Mouse (Mus musculus) MEL (cell line): ENCODE results near the gene Mrpl42. TPM values are rescaled to one million over a fixed set of nuclear protein-coding genes. Genes with fewer than 3 reads are reported as not detected.

Experiments used
- DNase-seq: peaks from one replicate; pipeline ENCODE4 v3.0.0; 2011; ENCODE audit warnings: low read depth, low spot score
- H3K27ac ChIP-seq: 2 replicates; pipeline ENCODE4 v1.5.1; 2012; ENCODE audit warnings: low read depth, mild to moderate bottlenecking, control low read depth, low read length, moderate library complexity; ENCODE audit not compliant: control insufficient read depth
- H3K27me3 ChIP-seq, 2 experiments: fragments of 150-350 bp in 1 of 2; sonication (generic) in 1 of 2; 2 replicates each; pipeline ENCODE4 v1.6.1; 2012; ENCODE audit warnings: low read length in 2 of 2, mild to moderate bottlenecking in 2 of 2, improper control_type of control experiment in 1 of 2, moderate library complexity in 1 of 2; ENCODE audit not compliant: insufficient read depth in 2 of 2, control insufficient read depth in 1 of 2
- H3K36me3 ChIP-seq, 2 experiments: 2 replicates each; pipeline ENCODE4 v1.6.1; 2012 to 2014; ENCODE audit warnings: low read length in 2 of 2, improper control_type of control experiment in 1 of 2, inconsistent platforms in 1 of 2, mild to moderate bottlenecking in 1 of 2; ENCODE audit not compliant: insufficient read depth in 2 of 2, control insufficient read depth in 1 of 2
- H3K4me1 ChIP-seq, 2 experiments: fragments of 150-350 bp in 1 of 2; sonication (generic) in 1 of 2; 2 replicates each; pipeline ENCODE4 v1.6.1; 2012; ENCODE audit warnings: low read length in 2 of 2, improper control_type of control experiment in 1 of 2, mild to moderate bottlenecking in 1 of 2; ENCODE audit not compliant: insufficient read depth in 2 of 2, control insufficient read depth in 1 of 2
- H3K4me3 ChIP-seq, 2 experiments: fragments of 150-350 bp in 1 of 2; sonication (generic) in 1 of 2; 2 replicates each; pipeline ENCODE4 v1.5.1; 2012; ENCODE audit warnings: low read depth in 2 of 2, low read length in 2 of 2, mild to moderate bottlenecking in 2 of 2, moderate library complexity in 2 of 2, control low read depth in 1 of 2, improper control_type of control experiment in 1 of 2; ENCODE audit not compliant: control insufficient read depth in 1 of 2, insufficient read depth in 1 of 2
- H3K79me2 ChIP-seq: 2 replicates; pipeline ENCODE4 v1.6.1; 2012; ENCODE audit warnings: mild to moderate bottlenecking, low read length, moderate library complexity; ENCODE audit not compliant: control insufficient read depth, poor library complexity, insufficient read depth
- H3K9ac ChIP-seq: 2 replicates; pipeline ENCODE4 v1.6.1; 2012; ENCODE audit warnings: low read depth, mild to moderate bottlenecking, control low read depth, low read length, moderate library complexity; ENCODE audit not compliant: control insufficient read depth, poor library complexity, severe bottlenecking
- H3K9me3 ChIP-seq: fragments of 150-350 bp; sonication (generic); replicated peaks from 2 replicates; pipeline ENCODE4 v1.6.1; 2012; ENCODE audit warnings: mild to moderate bottlenecking, low read length, improper control_type of control experiment, moderate library complexity; ENCODE audit not compliant: insufficient read depth
- BHLHE40 ChIP-seq: IDR thresholded peaks from 2 replicates; pipeline ENCODE4 v1.6.1; 2012; ENCODE audit warnings: low read depth, mild to moderate bottlenecking, inconsistent platforms, low read length, improper control_type of control experiment, borderline replicate concordance
- CTCF ChIP-seq, 3 experiments: IDR thresholded peaks in 2 of 3; conservative IDR thresholded peaks in 1 of 3; 2 replicates each; pipeline ENCODE4 v1.5.1; 2011 to 2012; ENCODE audit warnings: low read length in 3 of 3, low read depth in 2 of 3, mild to moderate bottlenecking in 2 of 3, improper control_type of control experiment in 1 of 3, inconsistent platforms in 1 of 3, mixed read lengths in 1 of 3, moderate library complexity in 1 of 3; ENCODE audit not compliant: control insufficient read depth in 1 of 3, insufficient read depth in 1 of 3, poor library complexity in 1 of 3, severe bottlenecking in 1 of 3
- ELF1 ChIP-seq: IDR thresholded peaks from 2 replicates; pipeline ENCODE4 v1.6.1; 2014; ENCODE audit warnings: low read depth, mild to moderate bottlenecking, inconsistent platforms, low read length, improper control_type of control experiment, moderate library complexity
- ETS1 ChIP-seq: IDR thresholded peaks from 2 replicates; pipeline ENCODE4 v1.6.1; 2012; ENCODE audit warnings: low read depth, mild to moderate bottlenecking, inconsistent platforms, low read length, improper control_type of control experiment, moderate library complexity
- GABPA ChIP-seq: IDR thresholded peaks from 2 replicates; pipeline ENCODE4 v1.6.1; 2012; ENCODE audit warnings: low read depth, mild to moderate bottlenecking, inconsistent platforms, low read length, improper control_type of control experiment, moderate library complexity
- GATA1 ChIP-seq: IDR thresholded peaks from 2 replicates; pipeline ENCODE4 v1.6.1; 2011; ENCODE audit warnings: low read depth, low read length, improper control_type of control experiment
- HCFC1 ChIP-seq: IDR thresholded peaks from 2 replicates; pipeline ENCODE4 v1.6.1; 2012; ENCODE audit warnings: low read depth, mild to moderate bottlenecking, inconsistent platforms, low read length, improper control_type of control experiment, moderate library complexity
- JUND ChIP-seq: IDR thresholded peaks from 2 replicates; pipeline ENCODE4 v1.6.1; 2011; ENCODE audit warnings: low read depth, mild to moderate bottlenecking, improper control_type of control experiment, low read length
- MAFK ChIP-seq: IDR thresholded peaks from 2 replicates; pipeline ENCODE4 v1.6.1; 2011; ENCODE audit warnings: low read depth, mild to moderate bottlenecking, low read length, improper control_type of control experiment, borderline replicate concordance
- MAZ ChIP-seq: IDR thresholded peaks from 2 replicates; pipeline ENCODE4 v1.6.1; 2012; ENCODE audit warnings: low read depth, mild to moderate bottlenecking, inconsistent platforms, low read length, improper control_type of control experiment
- NELFE ChIP-seq: IDR thresholded peaks from 2 replicates; pipeline ENCODE4 v1.6.1; 2011; ENCODE audit warnings: low read depth, low read length, improper control_type of control experiment
- NRF1 ChIP-seq: IDR thresholded peaks from 2 replicates; pipeline ENCODE4 v1.6.1; 2014; ENCODE audit warnings: low read depth, mild to moderate bottlenecking, inconsistent platforms, low read length, improper control_type of control experiment, moderate library complexity; ENCODE audit not compliant: poor library complexity, insufficient read depth, severe bottlenecking
- POLR2A ChIP-seq, 2 experiments: IDR thresholded peaks; 2 replicates each; pipeline ENCODE4 v1.6.1; 2011 to 2012; ENCODE audit warnings: low read length in 2 of 2, mild to moderate bottlenecking in 2 of 2, control low read depth in 1 of 2, improper control_type of control experiment in 1 of 2, low read depth in 1 of 2, moderate library complexity in 1 of 2; ENCODE audit not compliant: control insufficient read depth in 1 of 2, insufficient read depth in 1 of 2, poor library complexity in 1 of 2
- POLR2AphosphoS2 ChIP-seq: IDR thresholded peaks from 2 replicates; pipeline ENCODE4 v1.6.1; 2011; ENCODE audit warnings: low read length, improper control_type of control experiment
- POLR2AphosphoS5 ChIP-seq: IDR thresholded peaks from 2 replicates; pipeline ENCODE4 v1.6.1; 2012; ENCODE audit warnings: low read depth, borderline replicate concordance, mild to moderate bottlenecking, inconsistent platforms, low read length, moderate library complexity, mixed read lengths
- RCOR1 ChIP-seq: IDR thresholded peaks from 2 replicates; pipeline ENCODE4 v1.6.1; 2012; ENCODE audit warnings: low read depth, mild to moderate bottlenecking, inconsistent platforms, low read length, improper control_type of control experiment
- TAL1 ChIP-seq: IDR thresholded peaks from 2 replicates; pipeline ENCODE4 v1.6.1; 2012; ENCODE audit warnings: mild to moderate bottlenecking, inconsistent platforms, low read length, moderate library complexity, mixed read lengths
- UBTF ChIP-seq: IDR thresholded peaks from 2 replicates; pipeline ENCODE4 v1.6.1; 2012; ENCODE audit warnings: low read depth, mild to moderate bottlenecking, inconsistent platforms, low read length, improper control_type of control experiment, moderate library complexity, borderline replicate concordance; ENCODE audit not compliant: insufficient read depth
- USF2 ChIP-seq, 2 experiments: IDR thresholded peaks; 2 replicates each; pipeline ENCODE4 v1.6.1; 2011 to 2012; ENCODE audit warnings: improper control_type of control experiment in 2 of 2, low read length in 2 of 2, borderline replicate concordance in 1 of 2, inconsistent platforms in 1 of 2, low read depth in 1 of 2, mild to moderate bottlenecking in 1 of 2; ENCODE audit not compliant: insufficient read depth in 1 of 2
- polyA plus RNA-seq, 2 experiments: library from polyadenylated mRNA; stranded (reverse) in 1 of 2; unstranded in 1 of 2; fragments of >175 nt in 1 of 2; fragments of >200 nt in 1 of 2; gene quantifications; 2 replicates each; pipeline versions ENCODE4 v1.2.1 to v1.2.4; 2012; ENCODE audit warnings: low replicate concordance in 2 of 2, low read depth in 1 of 2; ENCODE audit not compliant: insufficient read length in 2 of 2, insufficient read depth in 1 of 2, missing spikeins in 1 of 2
- total RNA-seq: library from RNA; depleted of rRNA; stranded (reverse); fragments of 300-350 nt; gene quantifications from 2 replicates; pipeline ENCODE4 v1.2.3, GENCODE M21; 2012

Gene Mrpl42
- total and polyA plus RNA-seq, 3 experiments, result 187 to 1,026 (median 298) TPM

GRCm38 (mm10) chr10:95532916-95533315 is 31.2 kb upstream of the Mrpl42 start:
- Histone ChIP-seq H3K4me1 (peaks cover 6 to 10% of the 10 kb centered on the region in 2 experiments), H3K9ac (no peak overlapping the region)

GRCm38 (mm10) chr10:95530551-95531121 is 28.9 kb upstream of the Mrpl42 start:
- Histone ChIP-seq H3K36me3 (peaks cover 0 to 26% of the 10 kb centered on the region in 2 experiments), H3K4me1 (peaks cover 7 to 8% of the 10 kb centered on the region in 2 experiments; a peak in 3 of 4 replicates), H3K27me3 (no peaks in the 10 kb centered on the region), H3K9ac (no peak overlapping the region)
- DNase-seq, result peak; percentile 64
- TF ChIP-seq BHLHE40 (no peak), RCOR1 (no peak), JUND (no peak), NRF1 (no peak), ELF1 (no peak), MAFK (peak; percentile 54; the same call in 1 of the 2 replicates), TAL1 (no peak), USF2 (IDR thresholded peaks at IDR 0.05; ENCODE audit: borderline replicate concordance in 1 of 2, insufficient read depth in 1 of 2, low read depth in 1 of 2, low read length in 2 of 2) (no peak), GATA1 (0 out of 2 replicates have a peak, but pooled peaks have one; percentile 9), ETS1 (no peak), POLR2AphosphoS2 (no peak), NELFE (no peak), POLR2A (IDR thresholded peaks at IDR 0.05; ENCODE audit: control insufficient read depth in 1 of 2, insufficient read depth in 1 of 2, low read depth in 1 of 2, low read length in 2 of 2, poor library complexity in 1 of 2) (no peak), MAZ (no peak)
- TF ChIP-seq, all 39 proteins: peak for 2
- H3K4me3 ChIP-seq, result no peak overlapping the region
- H3K79me2 ChIP-seq, result peaks cover 82% of the 10 kb centered on the region
- H3K27ac ChIP-seq, result no peak overlapping the region
- no peaks in the 10 kb centered on the region for H3K9me3 ChIP-seq

More at GRCm38 (mm10) chr10:95532916-95533315, 31.2 kb upstream of the Mrpl42 start:
- no peak for TF ChIP-seq RCOR1
- TF ChIP-seq TAL1, result no peak
- no peak for TF ChIP-seq UBTF
- TF ChIP-seq NELFE, result no peak
- no peak for TF ChIP-seq GABPA
- no peak for TF ChIP-seq POLR2AphosphoS5
- no peak for TF ChIP-seq GATA1
- TF ChIP-seq CTCF (IDR thresholded peaks at IDR 0.05 in 2 of 3, conservative IDR thresholded peaks at IDR 0.05 in 1 of 3; ENCODE audit: control insufficient read depth in 1 of 3, insufficient read depth in 1 of 3, low read depth in 2 of 3, low read length in 3 of 3, poor library complexity in 1 of 3, severe bottlenecking in 1 of 3), result no peak
- TF ChIP-seq HCFC1, result no peak
- no peak for TF ChIP-seq MAFK
- H3K4me3 ChIP-seq, result no peak overlapping the region
- peaks cover 78% of the 10 kb centered on the region for H3K79me2 ChIP-seq
- no peak overlapping the region for H3K27ac ChIP-seq
- no peaks in the 10 kb centered on the region for H3K9me3 ChIP-seq
- no peak for DNase-seq
- H3K36me3 ChIP-seq, result peaks cover 0 to 32% of the 10 kb centered on the region in 2 experiments
- H3K27me3 ChIP-seq, result no peaks in the 10 kb centered on the region
